Mouse (Mus musculus): ENCODE measurements at regions not wholly inside any gene's neighbourhood (a gene's known extent, or its start where the extent isn't known, plus 50 kb on each side); places are given as distances from the start of the nearest gene placed in this dataset.

GRCm38 (mm10) chr5:85505244-85505643, 560.1 kb downstream of the Cenpc1 start:
- Histone ChIP-seq H3K27me3 (ENCODE audit: control insufficient read depth, insufficient read depth, low read length) (no peaks in the 10 kb centered on the region), H3K27ac (replicated peaks; ENCODE audit: insufficient read depth, low read depth, low read length) (no peak overlapping the region), H3K4me1 (ENCODE audit: control insufficient read depth, insufficient read depth, low read length) (no peaks in the 10 kb centered on the region), H3K79me2 (ENCODE audit: control insufficient read depth, insufficient read depth, low read length) (no peaks in the 10 kb centered on the region), H3K9ac (ENCODE audit: low read depth, low read length) (no peak overlapping the region), H3K36me3 (ENCODE audit: control insufficient read depth, insufficient read depth, low read length) (no peaks in the 10 kb centered on the region), H3K4me3 (ENCODE audit: insufficient read depth, low read depth, low read length) (no peak overlapping the region)
- 49% methylated on average over 1 of the region's 1 CpGs for WGBS
- TF ChIP-seq CTCF (IDR thresholded peaks at IDR 0.05; ENCODE audit: low read depth, low read length) (no peak), POLR2A (IDR thresholded peaks at IDR 0.05; ENCODE audit: extremely low read depth, insufficient read depth, low read length) (no peak)
- DNase-seq (ENCODE audit: extremely low read depth, low read depth, low spot score) = no peak

GRCm38 (mm10) chr5:85497261-85497660, 568.1 kb downstream of the Cenpc1 start:
- Histone ChIP-seq H3K27me3 (ENCODE audit: control insufficient read depth, insufficient read depth, low read length) (no peaks in the 10 kb centered on the region), H3K36me3 (ENCODE audit: control insufficient read depth, insufficient read depth, low read length) (no peaks in the 10 kb centered on the region), H3K9ac (ENCODE audit: low read depth, low read length) (no peak overlapping the region), H3K27ac (replicated peaks; ENCODE audit: insufficient read depth, low read depth, low read length) (no peak overlapping the region), H3K4me3 (ENCODE audit: insufficient read depth, low read depth, low read length) (no peak overlapping the region), H3K79me2 (ENCODE audit: control insufficient read depth, insufficient read depth, low read length) (no peaks in the 10 kb centered on the region), H3K4me1 (ENCODE audit: control insufficient read depth, insufficient read depth, low read length) (no peaks in the 10 kb centered on the region)
- TF ChIP-seq POLR2A (IDR thresholded peaks at IDR 0.05; ENCODE audit: extremely low read depth, insufficient read depth, low read length) (no peak), CTCF (IDR thresholded peaks at IDR 0.05; ENCODE audit: low read depth, low read length) (no peak)
- DNase-seq (ENCODE audit: extremely low read depth, low read depth, low spot score) = no peak
- WGBS = 49% methylated on average over 2 of the region's 2 CpGs

GRCm38 (mm10) chr5:85485733-85486322, 579.6 kb downstream of the Cenpc1 start:
- Histone ChIP-seq H3K79me2 (ENCODE audit: control insufficient read depth, insufficient read depth, low read length) (no peaks in the 10 kb centered on the region), H3K9ac (ENCODE audit: low read depth, low read length) (no peak overlapping the region), H3K27me3 (ENCODE audit: control insufficient read depth, insufficient read depth, low read length) (no peaks in the 10 kb centered on the region), H3K27ac (replicated peaks; ENCODE audit: insufficient read depth, low read depth, low read length) (no peak overlapping the region), H3K4me3 (ENCODE audit: insufficient read depth, low read depth, low read length) (no peak overlapping the region), H3K4me1 (ENCODE audit: control insufficient read depth, insufficient read depth, low read length) (no peaks in the 10 kb centered on the region), H3K36me3 (ENCODE audit: control insufficient read depth, insufficient read depth, low read length) (no peaks in the 10 kb centered on the region)
- 74% methylated on average over 2 of the region's 2 CpGs for WGBS
- TF ChIP-seq CTCF (IDR thresholded peaks at IDR 0.05; ENCODE audit: low read depth, low read length) (no peak), POLR2A (IDR thresholded peaks at IDR 0.05; ENCODE audit: extremely low read depth, insufficient read depth, low read length) (no peak)
- DNase-seq (ENCODE audit: extremely low read depth, low read depth, low spot score) = no peak

GRCm38 (mm10) chr5:85485157-85485556, 580.2 kb downstream of the Cenpc1 start:
- no peak overlapping the region for H3K4me3 ChIP-seq (ENCODE audit: insufficient read depth, low read depth, low read length)
- no peaks in the 10 kb centered on the region for H3K36me3 ChIP-seq (ENCODE audit: control insufficient read depth, insufficient read depth, low read length)
- H3K4me1 ChIP-seq (ENCODE audit: control insufficient read depth, insufficient read depth, low read length) = no peaks in the 10 kb centered on the region
- no peak overlapping the region for H3K9ac ChIP-seq (ENCODE audit: low read depth, low read length)
- H3K27ac ChIP-seq (replicated peaks; ENCODE audit: insufficient read depth, low read depth, low read length) = no peak overlapping the region
- H3K27me3 ChIP-seq (ENCODE audit: control insufficient read depth, insufficient read depth, low read length) = no peaks in the 10 kb centered on the region
- TF ChIP-seq CTCF (IDR thresholded peaks at IDR 0.05; ENCODE audit: low read depth, low read length) = no peak
- TF ChIP-seq POLR2A (IDR thresholded peaks at IDR 0.05; ENCODE audit: extremely low read depth, insufficient read depth, low read length) = no peak
- H3K79me2 ChIP-seq (ENCODE audit: control insufficient read depth, insufficient read depth, low read length) = no peaks in the 10 kb centered on the region
- no peak for DNase-seq (ENCODE audit: extremely low read depth, low read depth, low spot score)

GRCm38 (mm10) chr5:85467811-85468210, 597.6 kb downstream of the Cenpc1 start:
- Histone ChIP-seq H3K27ac (replicated peaks; ENCODE audit: insufficient read depth, low read depth, low read length) (no peak overlapping the region), H3K79me2 (ENCODE audit: control insufficient read depth, insufficient read depth, low read length) (no peaks in the 10 kb centered on the region), H3K9ac (ENCODE audit: low read depth, low read length) (no peak overlapping the region), H3K4me1 (ENCODE audit: control insufficient read depth, insufficient read depth, low read length) (no peaks in the 10 kb centered on the region), H3K27me3 (ENCODE audit: control insufficient read depth, insufficient read depth, low read length) (no peaks in the 10 kb centered on the region), H3K36me3 (ENCODE audit: control insufficient read depth, insufficient read depth, low read length) (no peaks in the 10 kb centered on the region), H3K4me3 (ENCODE audit: insufficient read depth, low read depth, low read length) (no peak overlapping the region)
- no peak for DNase-seq (ENCODE audit: extremely low read depth, low read depth, low spot score)
- no peak for TF ChIP-seq POLR2A (IDR thresholded peaks at IDR 0.05; ENCODE audit: extremely low read depth, insufficient read depth, low read length)

GRCm38 (mm10) chr5:85467151-85467550, 598.2 kb downstream of the Cenpc1 start:
- Histone ChIP-seq H3K36me3 (ENCODE audit: control insufficient read depth, insufficient read depth, low read length) (no peaks in the 10 kb centered on the region), H3K4me1 (ENCODE audit: control insufficient read depth, insufficient read depth, low read length) (no peaks in the 10 kb centered on the region), H3K27me3 (ENCODE audit: control insufficient read depth, insufficient read depth, low read length) (no peaks in the 10 kb centered on the region), H3K27ac (replicated peaks; ENCODE audit: insufficient read depth, low read depth, low read length) (no peak overlapping the region), H3K9ac (ENCODE audit: low read depth, low read length) (no peak overlapping the region), H3K4me3 (ENCODE audit: insufficient read depth, low read depth, low read length) (no peak overlapping the region), H3K79me2 (ENCODE audit: control insufficient read depth, insufficient read depth, low read length) (no peaks in the 10 kb centered on the region)
- TF ChIP-seq POLR2A (IDR thresholded peaks at IDR 0.05; ENCODE audit: extremely low read depth, insufficient read depth, low read length) = no peak
- TF ChIP-seq CTCF (IDR thresholded peaks at IDR 0.05; ENCODE audit: low read depth, low read length) = no peak
- DNase-seq (ENCODE audit: extremely low read depth, low read depth, low spot score) = no peak
- WGBS = 93% methylated on average over 3 of the region's 3 CpGs

Data from liver, adult 2 months (tissue).